Mouse (Mus musculus) liver, adult 2 months (tissue): ENCODE measurements around the gene Brd1.

Experiments
- CTCF ChIP-seq: fragments of 200-500 bp; IDR thresholded peaks from 2 replicates; pipeline ENCODE4 v1.5.1; 2011; ENCODE audit warnings: low read depth, low read length, control low read depth
- POLR2A ChIP-seq: fragments of 200-500 bp; IDR thresholded peaks from 2 replicates; pipeline ENCODE4 v1.6.1; 2011; ENCODE audit warnings: low read length, control low read depth; ENCODE audit not compliant: insufficient read depth; ENCODE audit errors: extremely low read depth

GRCm38 (mm10) chr15:88733041-88733751, 837 bp downstream of the Brd1 start:
- TF ChIP-seq POLR2A = no peak
- TF ChIP-seq CTCF = no peak
